7 mouse cellular contexts compared by ENCODE assay signal in the genomic region with DNA sequence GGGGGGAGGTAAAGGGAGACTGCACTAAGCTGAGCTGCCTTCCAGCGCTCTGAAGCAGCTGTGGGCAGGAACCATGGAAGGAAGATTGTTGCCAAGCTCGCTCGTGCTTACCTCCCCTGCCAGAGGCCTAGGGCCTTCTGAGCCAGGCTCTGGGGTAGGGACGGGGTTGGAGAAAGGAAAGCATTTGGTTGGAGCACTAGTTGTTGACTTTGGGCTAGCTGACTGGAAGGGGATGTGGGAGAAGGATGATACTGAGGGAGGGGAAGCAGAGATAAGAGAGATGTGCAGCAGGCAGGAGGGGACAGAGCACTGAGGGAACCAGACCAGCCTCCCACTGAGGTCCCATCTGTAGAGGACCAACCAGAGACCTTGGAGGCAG. TPM values are rescaled to one million over a fixed set of nuclear protein-coding genes. Genes with fewer than 3 reads are reported as not detected.
DNase-seq lines count a peak whose midpoint lies in the region; ATAC-seq and TF ChIP-seq lines count a peak whose summit lies in the region.

No protein-coding gene starts in this region.

- CTCF ChIA-PET in Patski (lab: Charles Lee) = interaction anchor here (1.0 to 1.2 kb wide), 3 partner anchors 12 to 33 kb away, joined by 3 to 4 read pairs (median 3); no protein-coding TSS in a partner anchor

- H3K36me3 ChIP-seq in liver, embryonic 16.5 days (ENCODE audit: control insufficient read depth, insufficient read depth) = no peaks in the 10 kb centered on the region
- no peaks in the 10 kb centered on the region for H3K36me3 ChIP-seq in stomach, embryonic 16.5 days (ENCODE audit: control insufficient read depth, insufficient read depth, low read length)

- H3K4me3 ChIP-seq in embryonic fibroblast, embryonic 13.5 days (ENCODE audit: insufficient read depth, low read length) = peak overlapping the region; percentile 36
- no peak overlapping the region for H3K4me3 ChIP-seq in liver, embryonic 16.5 days (ENCODE audit: low read depth, low read length)
- peak overlapping the region; percentile 14; the same call in 1 of the 2 replicates for H3K4me3 ChIP-seq in stomach, embryonic 16.5 days (replicated peaks; ENCODE audit: low read length)

- no peak overlapping the region for H3K9ac ChIP-seq in liver, embryonic 16.5 days (ENCODE audit: low read depth, low read length)
- peak overlapping the region; percentile 60 for H3K9ac ChIP-seq in stomach, embryonic 16.5 days (ENCODE audit: low read length)

- ATAC-seq in Patski = peak; percentile 42
- ATAC-seq in liver, embryonic 16.5 days (ENCODE audit: low read depth) = peak; percentile 17; the same call in 1 of the 2 replicates
- peak; percentile 67; the same call in 1 of the 2 replicates for ATAC-seq in stomach, embryonic 16.5 days (ENCODE audit: insufficient read depth, low FRiP score)

- H3K4me2 ChIP-seq in liver, embryonic 16.5 days (ENCODE audit: low read depth, low read length) = 0 out of 2 replicates have a peak overlapping the region, but pooled peaks have one; percentile 3
- peak overlapping the region; percentile 36; the same call in 1 of the 2 replicates for H3K4me2 ChIP-seq in stomach, embryonic 16.5 days (ENCODE audit: low read depth, low read length)

- POLR2A ChIA-PET in Patski (lab: Charles Lee) = no interaction called here

- no peaks in the 10 kb centered on the region for H3K27me3 ChIP-seq in Patski
- no peaks in the 10 kb centered on the region for H3K27me3 ChIP-seq in liver, embryonic 16.5 days (ENCODE audit: control insufficient read depth, insufficient read depth, low read depth, low read length)
- H3K27me3 ChIP-seq in stomach, embryonic 16.5 days (ENCODE audit: control insufficient read depth, insufficient read depth, low read length) = no peaks in the 10 kb centered on the region

- H3K4me1 ChIP-seq in embryonic fibroblast, embryonic 13.5 days (ENCODE audit: control insufficient read depth, insufficient read depth, low read length) = peaks cover 12% of the 10 kb centered on the region; the same call in 1 of the 2 replicates
- no peaks in the 10 kb centered on the region for H3K4me1 ChIP-seq in liver, embryonic 16.5 days (ENCODE audit: control insufficient read depth, low read depth, low read length)
- H3K4me1 ChIP-seq in stomach, embryonic 16.5 days (ENCODE audit: control insufficient read depth, insufficient read depth, low read length) = peaks cover 56% of the 10 kb centered on the region

- intact Hi-C loops in heart, postnatal 10 days (cut with DNase I) = no loop called here
- intact Hi-C loops in left cerebral cortex, postnatal 4 days (cut with DNase I) = no loop called here

- peak overlapping the region; percentile 97 for H3K27ac ChIP-seq in embryonic fibroblast, embryonic 13.5 days (ENCODE audit: insufficient read depth, low read length)
- no peak overlapping the region for H3K27ac ChIP-seq in liver, embryonic 16.5 days (ENCODE audit: low read length)
- H3K27ac ChIP-seq in stomach, embryonic 16.5 days (ENCODE audit: low read length) = peak overlapping the region; percentile 98

- in situ Hi-C loops in Patski (cut with MboI; ENCODE audit: low pct_unique_long_range_greater_than_20kb) = loop anchor here (25.0 kb wide), 1 partner anchor 592 kb away; no protein-coding TSS in a partner anchor

- peak; percentile 50 for DNase-seq in Patski (ENCODE audit: low read depth, low spot score)
- peak; percentile 72 to 74 for DNase-seq in heart, postnatal 10 days
- no peak for DNase-seq in left cerebral cortex, postnatal 4 days
- DNase-seq in cerebellum, adult 11-12 months = no peak

- no peaks in the 10 kb centered on the region for H3K9me3 ChIP-seq in liver, embryonic 16.5 days (replicated peaks; ENCODE audit: control insufficient read depth, low read length)
- H3K9me3 ChIP-seq in stomach, embryonic 16.5 days (replicated peaks; ENCODE audit: control insufficient read depth, low read length) = no peaks in the 10 kb centered on the region

- WGBS in liver, embryonic 16.5 days (ENCODE audit: insufficient replicate concordance) = 49% methylated on average over 4 of the region's 4 CpGs
- 22% methylated on average over 4 of the region's 4 CpGs for whole genome bisulfite sequencing in stomach, embryonic 16.5 days

- TF ChIP-seq CTCF in Patski (IDR thresholded peaks at IDR 0.05) = no peak
- TF ChIP-seq CTCF in embryonic fibroblast, embryonic 13.5 days (IDR thresholded peaks at IDR 0.05; ENCODE audit: borderline replicate concordance, insufficient read depth, low read length) = no peak

- TF ChIP-seq POLR2A in embryonic fibroblast, embryonic 13.5 days (IDR thresholded peaks at IDR 0.05; ENCODE audit: low read depth, low read length) = peak; percentile 48

RNA-seq across cellular contexts. Expression of gene Ston1, which starts 31.9 kb away (rescaled TPM):
- 62.0 TPM for polyA plus RNA-seq in Patski (2021)
- 88.3 and 103 TPM in 2 replicates for polyA plus RNA-seq in embryonic fibroblast, embryonic 13.5 days (2011; ENCODE audit: insufficient read length, low read depth, missing spikeins)
- total RNA-seq in heart, postnatal 10 days (2021) = 10 to 100 TPM; 25.9 to 30.9 TPM
- 0.91 and 0.96 TPM in 2 replicates for polyA plus RNA-seq in liver, embryonic 16.5 days (2015; fragmentation: Nextera tagmentation; extraction: Ambion mirVana)
- polyA plus RNA-seq in stomach, embryonic 16.5 days (2015; fragmentation: Nextera tagmentation; extraction: Ambion mirVana) = 2.5 and 5.3 TPM in 2 replicates
- 10 to 100 TPM in 1 of 2 experiments, 1 to 10 TPM in 1; 9.1 to 11.1 TPM for total RNA-seq in left cerebral cortex, postnatal 4 days (2021)

RNA-seq across cellular contexts. Expression of gene Gtf2a1l, which starts 39.1 kb away (rescaled TPM):
- not detected for polyA plus RNA-seq in Patski (2021)
- polyA plus RNA-seq in embryonic fibroblast, embryonic 13.5 days (2011; ENCODE audit: insufficient read length, low read depth, missing spikeins) = not detected in 2 replicates
- total RNA-seq in heart, postnatal 10 days (2021) = not detected
- polyA plus RNA-seq in liver, embryonic 16.5 days (2015; fragmentation: Nextera tagmentation; extraction: Ambion mirVana) = not detected in 2 replicates
- 0.26 and 0.41 TPM in 2 replicates for polyA plus RNA-seq in stomach, embryonic 16.5 days (2015; fragmentation: Nextera tagmentation; extraction: Ambion mirVana)
- total RNA-seq in left cerebral cortex, postnatal 4 days (2021) = under 1 TPM in 1 of 2 experiments, not detected in 1; 0.38 TPM

Comparison
In these comparisons a context has a peak if more than half of its experiments do, and no peak if none do; other contexts are left out.
1. ATAC-seq: peak in every context shown above with its lines; median percentile 67 in stomach, embryonic 16.5 days; 42 in Patski; 17 in liver, embryonic 16.5 days.
2. DNase-seq: peak in Patski (single experiment) and heart, postnatal 10 days (2 of 2); none in left cerebral cortex, postnatal 4 days (single experiment) and cerebellum, adult 11-12 months (single experiment).